Mouse (Mus musculus): ENCODE data around the gene Kcnk15.

Kcnk15 gene

DNA sequence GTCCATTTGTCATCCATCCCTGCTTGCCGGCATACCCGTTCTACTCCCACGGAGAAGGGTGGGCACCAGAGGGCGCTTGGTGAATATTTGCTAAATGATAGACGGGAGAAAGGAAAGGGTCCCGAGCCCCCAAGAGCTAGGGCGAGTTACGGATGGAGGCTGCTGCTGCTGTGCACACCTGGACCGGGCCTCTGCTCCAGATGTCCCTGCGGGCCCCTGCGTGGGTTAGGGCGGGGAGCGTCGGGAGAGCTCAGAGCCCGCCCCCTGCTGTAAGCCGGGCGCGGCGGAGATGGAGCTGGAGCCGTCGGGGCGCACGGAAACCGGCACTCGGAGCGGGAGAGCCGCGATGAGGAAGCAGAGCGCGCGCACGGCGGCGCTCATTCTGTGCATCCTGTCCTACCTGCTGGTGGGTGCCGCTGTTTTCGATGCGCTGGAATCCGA lies at the start of gene Kcnk15:
Gene Kcnk15 (plus strand): TSS at position 191 of the 441 bp plus-strand sequence.
- DNase-seq = peak; percentile 71

DNA sequence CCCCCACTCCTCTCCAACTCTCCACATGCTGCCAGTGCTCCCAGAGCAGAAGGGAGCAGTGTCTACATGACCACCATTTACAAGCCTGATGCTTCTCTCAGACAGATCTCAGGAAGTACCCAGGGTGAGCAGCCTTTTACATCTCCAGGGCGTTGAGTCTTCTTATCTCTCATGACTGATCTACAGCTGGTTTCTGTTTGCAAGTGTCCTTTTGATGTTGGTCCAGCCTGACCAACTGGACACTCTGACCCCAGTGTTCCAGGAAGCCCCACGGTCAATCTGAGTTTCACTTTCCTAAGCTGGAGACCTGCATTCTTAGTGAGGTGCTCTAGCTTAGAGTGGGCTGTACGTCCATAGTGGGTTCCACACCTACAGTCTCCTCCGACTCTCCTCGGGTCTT lies 49.6 kb upstream of the Kcnk15 start:
- DNase-seq = no peak

DNA sequence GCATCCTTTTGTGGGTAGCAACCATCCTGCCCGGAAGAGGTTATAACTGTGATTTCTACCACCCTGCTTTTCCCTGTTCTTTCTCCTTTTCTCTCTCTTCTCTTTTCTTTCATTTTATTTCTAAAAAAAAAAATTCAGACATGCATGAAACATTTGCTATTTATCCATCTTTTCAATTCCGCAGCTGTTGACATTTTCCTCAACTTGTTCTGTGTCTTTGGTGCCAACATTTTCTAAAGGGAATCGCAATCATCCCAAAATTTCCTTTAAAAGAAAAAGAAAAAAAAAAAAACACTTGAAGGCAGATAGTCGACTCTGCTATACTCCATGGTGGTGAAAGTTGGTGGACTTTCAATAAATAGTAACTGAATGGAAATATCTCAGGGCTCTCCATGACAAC lies 44.3 kb upstream of the Kcnk15 start:
- DNase-seq = no peak

DNA sequence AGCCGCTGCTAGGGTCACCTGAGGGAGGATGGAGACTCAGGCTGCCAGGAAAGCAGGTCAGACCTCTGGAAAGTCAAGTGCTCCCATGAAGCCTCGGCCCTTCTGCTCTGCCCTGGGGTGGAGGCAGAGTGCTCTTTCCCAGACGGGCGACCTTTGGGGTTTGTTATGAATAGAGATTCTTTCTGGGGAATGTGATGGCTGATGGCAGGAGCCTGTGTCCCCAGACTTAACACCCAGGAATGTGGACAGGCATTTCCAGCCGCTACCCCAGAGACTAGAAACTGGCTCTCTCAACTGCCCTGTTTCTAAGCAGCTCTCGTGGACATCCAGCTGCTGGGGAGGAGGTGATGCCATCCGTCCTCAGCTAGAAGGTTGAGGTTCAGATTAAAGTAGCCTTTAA lies 43.7 kb upstream of the Kcnk15 start:
- no peak for DNase-seq

DNA sequence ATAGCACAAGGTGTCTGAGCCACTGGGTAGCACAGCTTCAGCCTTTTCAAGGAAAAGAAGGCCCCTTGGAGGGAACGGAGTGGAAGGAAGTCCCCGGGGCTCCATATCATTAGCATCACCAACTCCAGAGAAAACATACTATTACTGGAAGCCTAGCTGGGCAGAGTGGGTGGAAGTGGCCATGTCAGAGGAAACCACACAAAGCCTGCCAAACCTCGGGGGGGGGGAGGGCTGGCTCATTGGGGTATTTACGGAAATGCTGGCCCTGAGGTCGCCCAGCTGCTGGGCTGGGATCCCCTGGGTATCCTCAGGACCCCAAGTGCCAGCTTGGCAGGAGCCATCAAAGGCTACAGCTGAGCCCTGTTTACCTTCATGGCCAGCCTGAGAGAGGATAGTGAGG lies 40.4 kb upstream of the Kcnk15 start:
- no peak for DNase-seq

DNA sequence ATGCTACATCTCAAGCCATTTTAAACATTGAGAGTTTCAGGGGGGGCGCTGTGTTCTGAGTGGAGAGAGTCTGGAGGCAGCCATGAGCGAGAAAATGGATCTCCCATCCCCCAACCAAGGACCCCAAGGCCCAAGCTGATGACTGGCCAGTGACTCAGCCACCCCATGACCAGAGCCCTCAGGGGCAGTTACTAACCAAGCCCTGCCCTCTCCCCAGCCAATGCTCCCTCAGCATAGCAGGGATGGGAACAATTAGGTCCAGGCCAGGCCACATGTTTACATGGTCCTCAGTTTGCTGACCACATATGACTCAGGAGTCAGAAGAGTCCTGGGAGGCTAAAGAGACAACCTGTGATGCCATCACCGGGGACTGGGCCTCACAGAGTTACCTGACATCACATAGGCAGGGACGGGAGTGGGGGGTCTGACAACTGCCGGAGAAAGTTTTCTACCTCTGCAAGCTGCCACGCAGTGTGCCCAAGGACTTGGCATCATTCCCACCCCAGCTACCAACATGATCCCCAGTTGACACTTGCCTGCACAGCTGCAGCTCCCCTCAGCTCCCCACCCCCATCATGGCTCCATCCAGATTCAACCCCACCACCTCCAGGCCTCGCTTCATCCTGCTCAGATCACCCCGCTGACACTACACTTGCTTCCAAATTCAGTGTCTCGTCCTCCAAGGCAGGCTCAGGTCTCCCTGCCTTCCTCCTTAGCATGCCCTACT lies 38.5 kb upstream of the Kcnk15 start:
- DNase-seq = no peak

DNA sequence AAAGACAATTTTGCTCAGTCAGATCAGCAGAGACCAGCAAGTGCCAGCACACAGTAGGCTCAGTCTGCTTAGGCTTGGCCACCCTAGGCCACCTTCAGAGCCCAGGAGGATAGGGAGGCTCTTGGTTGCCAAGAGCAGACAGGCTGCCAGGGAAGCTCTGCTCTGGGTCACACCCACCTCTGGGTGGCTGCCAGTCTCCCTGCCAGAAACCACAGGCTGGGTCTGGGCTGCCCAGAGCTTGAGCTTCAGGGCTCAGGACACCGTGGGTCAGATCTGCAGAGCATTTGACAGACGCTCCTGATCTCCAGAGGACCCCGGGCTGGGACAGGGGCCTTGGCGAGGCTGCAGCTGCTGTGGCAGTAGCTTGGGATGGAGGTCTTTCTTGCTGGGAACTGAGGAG lies 32.8 kb upstream of the Kcnk15 start, which contains the start of gene Ccn5:
Gene Ccn5 (plus strand): TSS at position 255 of the 400 bp plus-strand sequence.
- DNase-seq = peak; percentile 45

DNA sequence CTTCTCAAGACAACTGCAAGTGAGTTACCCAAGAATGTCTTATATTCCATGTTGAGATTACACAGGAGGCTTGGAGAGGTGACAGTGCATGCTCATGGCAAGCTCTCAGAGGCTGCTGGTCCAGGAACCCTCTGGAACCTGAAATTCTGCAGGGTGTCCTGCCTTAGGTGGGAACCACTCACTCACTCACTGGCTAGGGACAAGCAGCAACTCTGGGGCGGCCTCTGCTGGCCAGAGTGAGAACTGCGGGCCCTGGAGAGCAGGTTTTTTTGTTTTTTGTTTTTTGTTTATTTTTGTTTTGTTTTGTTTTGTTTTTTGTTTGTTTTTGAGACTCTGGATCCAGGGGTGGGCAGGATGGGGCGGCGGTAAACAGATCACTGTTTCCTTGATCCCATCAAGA lies 30.2 kb upstream of the Kcnk15 start:
- peak; percentile 79 for DNase-seq

DNA sequence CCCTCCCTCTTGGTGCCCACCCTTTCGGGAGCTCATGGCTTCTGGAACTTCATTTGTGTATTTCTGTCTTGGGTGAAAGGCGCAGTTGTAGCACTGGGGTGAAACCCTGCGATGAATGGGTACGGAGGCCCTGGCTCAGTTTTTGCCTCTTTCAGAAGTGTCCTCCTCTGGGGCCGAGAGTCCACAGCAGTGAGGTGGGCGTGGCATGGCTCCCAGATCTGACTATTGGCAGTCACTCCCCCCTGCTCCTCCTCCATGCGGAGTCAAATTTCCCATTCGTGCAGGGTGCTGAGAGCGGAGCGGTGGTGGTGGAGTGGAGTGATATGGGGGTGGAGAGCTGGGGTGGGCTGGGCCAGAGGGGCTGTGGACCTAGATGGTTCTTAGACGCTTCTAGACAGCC lies 29.7 kb upstream of the Kcnk15 start:
- no peak for DNase-seq

DNA sequence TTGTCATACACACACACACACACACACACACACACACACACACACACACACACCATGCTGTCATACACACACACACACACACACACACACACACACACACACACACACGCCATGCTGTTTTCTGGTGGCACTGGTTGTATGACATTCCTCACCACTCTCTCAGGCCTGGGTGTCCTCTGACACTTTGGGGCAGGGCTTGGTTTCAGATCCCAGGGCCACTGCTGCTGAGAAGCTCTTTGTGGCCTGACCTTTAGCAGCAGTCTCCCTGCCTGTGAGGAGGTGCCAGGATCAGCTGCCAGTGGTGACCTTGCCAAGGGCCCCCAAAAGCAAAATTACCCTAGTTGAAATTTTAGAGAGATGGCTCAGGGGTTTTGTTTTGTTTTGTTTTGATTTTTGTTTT lies 27.6 kb upstream of the Kcnk15 start:
- no peak for DNase-seq

DNA sequence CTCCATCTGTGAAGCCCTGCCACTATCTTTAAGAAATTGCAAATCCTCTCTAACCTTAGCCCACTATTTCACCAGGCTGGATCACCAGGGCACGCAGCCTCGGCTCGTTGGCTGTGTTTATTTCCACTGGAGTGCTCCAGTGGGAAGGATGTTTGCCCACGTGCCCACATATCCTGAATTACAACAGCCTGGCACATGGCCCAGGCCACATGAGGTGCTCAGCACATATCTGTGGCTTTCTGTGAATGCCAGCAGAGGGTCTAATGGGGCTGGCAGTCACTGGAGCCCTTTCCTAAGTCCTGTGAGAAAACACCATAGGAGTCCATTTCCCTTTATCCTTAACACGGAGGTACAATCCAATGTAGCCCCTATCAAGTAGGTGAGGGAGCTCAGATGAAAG lies 27.0 kb upstream of the Kcnk15 start:
- no peak for DNase-seq

DNA sequence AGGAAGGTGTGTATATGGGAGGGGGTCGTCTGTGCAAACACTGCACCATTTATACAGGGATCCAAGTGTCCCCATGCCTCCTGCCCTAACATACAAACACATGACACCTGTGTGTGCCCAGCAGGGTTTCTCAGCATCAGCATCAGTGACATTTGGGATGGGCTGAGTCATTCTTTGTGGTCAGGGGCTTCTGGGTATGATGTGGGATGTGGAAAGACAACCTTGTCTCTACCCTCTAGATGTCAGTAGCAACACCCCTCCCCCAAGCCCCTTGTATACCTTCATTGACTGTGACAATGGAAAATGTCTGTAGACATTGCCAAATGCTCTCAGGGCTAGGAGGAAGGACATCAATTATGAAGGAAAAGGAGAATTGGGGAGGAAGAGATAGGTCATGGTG lies 22.3 kb upstream of the Kcnk15 start:
- no peak for DNase-seq

DNA sequence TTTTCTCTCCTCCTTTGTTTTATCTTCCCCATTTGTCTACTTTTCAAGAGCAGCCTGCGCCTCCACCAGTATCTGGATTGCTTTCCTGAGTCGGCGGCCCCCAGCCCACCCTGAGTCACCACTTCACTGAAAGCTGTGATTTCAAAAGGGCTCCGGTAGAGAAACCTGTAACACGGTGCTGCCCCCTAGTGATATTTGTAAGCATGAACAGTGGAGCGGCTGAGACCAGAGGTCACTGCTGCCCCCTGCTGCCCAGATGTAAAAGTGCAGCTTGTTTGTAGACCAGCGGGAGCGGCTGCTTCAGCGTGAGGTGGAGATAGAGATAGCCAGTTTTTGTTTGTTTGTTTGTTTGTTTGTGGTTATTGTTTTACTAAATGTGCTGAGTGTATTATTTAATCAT lies 15.4 kb upstream of the Kcnk15 start:
- peak; percentile 85 for DNase-seq

DNA sequence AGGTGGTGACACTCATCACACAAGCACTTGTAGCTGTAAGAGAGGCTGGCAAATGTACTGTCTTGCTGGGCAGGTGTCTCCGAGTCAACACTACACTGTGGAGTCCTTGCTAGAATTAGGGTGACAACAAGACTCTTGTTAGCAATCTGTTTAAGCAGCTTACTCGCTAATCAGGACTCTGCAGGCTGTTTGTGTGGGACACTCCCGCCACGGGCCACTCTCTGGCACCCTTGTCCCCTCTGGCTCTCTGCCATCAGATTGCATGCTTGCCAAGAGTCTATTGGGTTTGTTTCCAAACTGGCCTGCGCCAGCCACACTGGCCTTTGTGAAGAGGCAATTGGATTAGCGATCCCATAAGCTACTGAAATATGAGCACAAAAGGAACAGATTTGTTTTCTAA lies 13.9 kb upstream of the Kcnk15 start:
- peak; percentile 41 for DNase-seq

DNA sequence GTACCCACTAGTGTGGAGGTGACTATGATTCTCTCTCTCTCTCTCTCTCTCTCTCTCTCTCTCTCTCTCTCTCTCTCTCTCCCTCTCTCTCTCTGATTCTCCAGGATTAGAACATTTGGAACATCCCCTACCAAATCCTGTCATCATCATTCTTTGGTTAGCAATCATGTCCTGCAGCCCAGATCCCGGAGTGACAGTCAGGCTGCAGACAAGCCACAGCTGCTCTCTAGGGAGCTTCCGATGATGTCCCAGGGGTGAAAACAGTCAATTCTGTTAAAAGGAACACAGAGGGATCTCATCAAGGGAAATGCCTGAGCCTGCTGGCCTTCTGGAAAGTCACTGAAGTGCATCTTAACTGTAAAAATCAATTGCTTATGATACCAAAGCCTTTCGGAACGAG lies 11.4 kb upstream of the Kcnk15 start:
- no peak for DNase-seq

DNA sequence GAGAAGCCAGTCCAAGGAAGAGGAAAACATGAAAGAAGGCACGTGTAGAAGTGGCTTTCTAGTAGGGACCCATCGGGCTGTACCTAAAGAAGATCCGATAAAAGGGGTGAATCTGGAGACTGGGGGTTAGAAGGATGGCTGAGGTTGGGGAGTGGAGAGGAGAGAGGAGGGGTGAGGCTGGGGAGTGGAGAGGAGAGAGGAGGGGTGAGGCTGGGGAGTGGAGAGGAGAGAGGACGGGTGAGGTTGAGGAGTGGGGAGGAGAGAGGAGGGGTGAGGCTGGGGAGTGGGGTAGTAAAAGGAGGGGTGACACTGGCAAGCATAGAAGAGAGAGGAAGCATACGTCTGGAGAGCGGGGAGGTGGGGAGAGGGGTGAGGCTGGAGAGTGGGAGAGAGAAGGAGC lies 3.8 kb downstream of the Kcnk15 start:
- no peak for DNase-seq

DNA sequence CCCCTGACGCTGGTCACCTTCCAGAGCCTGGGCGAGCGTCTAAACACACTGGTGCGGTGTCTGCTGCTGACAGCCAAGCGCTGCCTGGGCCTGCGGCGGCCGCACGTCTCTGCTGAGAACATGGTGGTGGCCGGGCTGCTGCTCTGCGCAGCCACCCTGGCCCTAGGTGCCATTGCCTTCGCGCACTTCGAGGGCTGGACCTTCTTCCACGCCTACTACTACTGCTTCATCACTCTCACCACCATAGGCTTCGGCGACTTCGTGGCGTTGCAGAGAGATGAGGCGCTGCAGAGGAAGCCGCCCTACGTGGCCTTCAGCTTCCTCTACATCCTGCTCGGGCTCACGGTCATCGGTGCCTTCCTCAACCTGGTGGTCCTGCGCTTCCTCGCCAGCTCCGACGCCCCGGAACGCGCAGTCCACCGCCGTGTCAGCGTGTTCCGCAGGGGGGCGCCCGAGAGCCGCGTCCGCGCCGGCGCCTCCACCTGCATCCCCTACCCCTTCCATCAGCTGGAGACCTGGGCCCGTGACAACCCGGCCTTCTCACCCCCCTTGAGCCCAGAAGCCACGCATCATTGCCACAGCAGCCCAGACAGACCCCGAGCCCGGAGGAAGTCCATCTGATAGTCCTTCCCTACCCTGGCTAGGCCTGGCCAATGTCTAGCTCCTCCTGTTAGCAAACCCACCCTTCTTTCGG lies 5.0 kb downstream of the Kcnk15 start:
- DNase-seq = peak; percentile 79

DNA sequence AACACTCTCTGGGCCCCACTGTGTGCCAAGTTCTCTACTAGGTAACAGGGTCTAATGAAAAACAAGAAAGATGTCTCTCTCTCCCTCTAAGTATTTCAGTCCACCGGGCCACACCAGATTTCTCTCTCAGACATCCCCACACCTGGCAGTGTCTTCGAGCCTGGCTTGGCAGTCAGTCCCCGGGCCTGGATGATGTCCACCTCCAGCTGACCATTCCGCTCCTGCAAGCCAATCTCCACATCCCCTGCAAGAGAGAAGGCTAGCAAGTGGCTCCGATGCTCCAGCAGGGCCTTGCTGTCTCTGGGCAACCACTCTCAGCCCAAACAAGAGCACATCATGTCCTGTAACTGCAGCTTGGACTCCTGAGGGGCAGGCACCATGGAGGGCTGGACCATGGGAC lies 11.9 kb downstream of the Kcnk15 start:
- DNase-seq = no peak

DNA sequence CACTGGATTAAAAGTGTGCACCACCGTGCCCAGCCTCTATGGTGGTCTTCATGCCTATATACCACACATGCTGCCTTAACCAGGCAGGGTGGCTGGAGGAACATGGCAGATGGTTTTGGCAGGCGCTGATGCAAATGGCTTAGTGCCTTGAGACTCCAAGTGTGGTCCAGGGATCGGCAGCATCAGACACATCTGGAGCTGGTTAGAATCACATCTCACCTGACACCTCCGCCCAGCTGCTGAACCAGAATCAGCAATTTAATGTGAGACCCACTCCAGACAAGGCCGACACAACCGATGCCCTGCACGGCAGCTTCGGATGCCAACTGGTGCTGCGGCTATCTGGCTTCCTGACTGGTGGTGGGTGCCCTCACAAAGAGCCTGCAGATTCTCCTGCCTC lies 12.6 kb downstream of the Kcnk15 start:
- no peak for DNase-seq

DNA sequence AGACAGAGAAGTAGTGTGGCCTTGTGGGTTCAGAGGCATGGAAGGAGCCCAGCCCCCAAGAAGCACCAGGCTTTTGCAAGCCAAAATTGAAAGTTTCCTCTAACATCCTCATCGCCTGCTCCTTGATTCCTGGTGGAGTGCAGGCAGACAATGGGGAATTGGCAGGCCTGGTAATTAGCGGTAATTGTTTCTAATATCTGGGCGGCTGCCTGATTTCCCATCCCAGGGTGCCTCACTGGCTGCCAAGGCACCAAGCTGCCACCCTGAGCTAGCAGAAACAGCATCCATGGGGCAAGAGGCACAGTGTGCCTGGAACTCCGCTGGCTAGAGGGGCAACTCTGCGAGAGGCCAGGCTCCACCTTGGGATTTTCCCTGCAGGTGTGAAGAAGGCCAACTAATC lies 16.3 kb downstream of the Kcnk15 start:
- no peak for DNase-seq

DNA sequence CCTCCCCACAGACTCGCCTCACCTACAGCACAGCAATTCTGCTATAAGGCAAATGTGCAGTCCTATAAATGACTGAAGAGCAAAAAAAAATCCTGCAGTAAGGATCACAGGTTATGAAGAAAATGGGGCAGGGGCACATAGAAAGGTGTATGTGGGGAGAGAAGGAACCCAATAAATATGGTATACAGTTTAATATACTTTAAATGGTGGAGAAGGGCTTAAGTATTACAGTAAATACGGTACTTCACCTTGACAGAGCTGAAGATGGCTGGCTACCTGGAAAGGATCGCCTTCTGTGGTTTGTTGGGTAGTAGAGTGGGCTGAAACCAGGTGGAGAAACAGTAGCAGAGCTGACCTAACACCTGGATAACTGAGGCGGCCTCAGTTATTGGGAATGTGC lies 17.8 kb downstream of the Kcnk15 start:
- no peak for DNase-seq

DNA sequence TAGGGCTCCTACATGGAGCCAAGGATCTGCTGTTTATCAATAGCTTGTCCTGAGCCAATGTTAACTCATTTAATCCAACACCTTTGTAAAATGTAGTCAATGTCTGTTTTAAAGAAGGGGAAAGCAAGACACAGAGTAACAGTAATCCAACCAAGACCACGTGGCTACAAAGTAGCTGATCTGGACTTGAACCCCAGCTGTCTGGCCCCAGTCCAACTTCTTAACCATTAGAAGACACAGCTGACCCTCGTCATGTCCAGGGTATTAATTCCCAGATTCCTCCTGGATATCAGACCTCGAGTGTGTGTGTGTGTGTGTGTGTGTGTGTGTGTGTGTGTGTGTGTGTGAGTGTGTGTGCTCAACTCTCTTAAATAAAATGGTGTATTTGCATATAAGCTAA lies 18.5 kb downstream of the Kcnk15 start:
- DNase-seq = no peak

DNA sequence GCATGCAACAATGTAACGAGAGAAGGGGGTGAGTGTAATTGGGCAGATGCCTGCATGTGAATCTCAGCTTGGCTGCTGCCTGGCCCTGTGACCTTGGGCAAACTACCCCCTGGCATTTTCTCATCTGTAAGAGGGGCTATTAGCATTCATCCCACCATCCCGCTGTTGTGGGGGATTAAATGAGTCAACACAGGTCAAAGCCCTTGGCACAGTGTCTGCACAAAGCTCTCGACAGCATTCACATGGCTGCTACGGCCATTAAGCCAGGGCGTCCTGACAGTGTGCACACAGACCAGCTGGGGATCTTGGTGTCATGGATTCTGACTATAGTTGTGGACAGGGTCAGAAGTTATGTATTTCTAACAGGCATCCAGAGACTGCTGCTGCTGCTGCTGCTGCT lies 21.4 kb downstream of the Kcnk15 start:
- DNase-seq = no peak

DNA sequence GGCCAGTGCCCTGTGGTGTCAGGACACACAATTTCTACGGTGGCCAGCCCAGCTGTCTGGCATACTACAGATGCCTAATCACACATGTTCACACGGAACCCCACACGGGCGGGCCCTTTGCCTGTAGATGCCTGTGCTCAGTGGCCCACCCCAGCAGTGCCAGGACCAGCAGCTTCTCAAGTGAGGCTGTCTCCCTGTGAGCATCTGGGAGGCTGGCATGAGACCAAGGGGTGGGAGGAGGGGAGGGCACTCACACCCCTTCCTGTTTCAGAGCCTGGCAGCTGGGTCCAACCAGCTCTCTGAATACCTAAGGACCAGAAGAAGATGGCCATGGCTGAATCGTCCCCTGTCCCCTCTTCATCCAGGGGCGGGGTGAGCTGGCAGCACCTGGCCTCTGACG lies 22.0 kb downstream of the Kcnk15 start:
- DNase-seq = peak; percentile 55
